ENCODE assay signal across 8 mouse cellular contexts in the genomic region with DNA sequence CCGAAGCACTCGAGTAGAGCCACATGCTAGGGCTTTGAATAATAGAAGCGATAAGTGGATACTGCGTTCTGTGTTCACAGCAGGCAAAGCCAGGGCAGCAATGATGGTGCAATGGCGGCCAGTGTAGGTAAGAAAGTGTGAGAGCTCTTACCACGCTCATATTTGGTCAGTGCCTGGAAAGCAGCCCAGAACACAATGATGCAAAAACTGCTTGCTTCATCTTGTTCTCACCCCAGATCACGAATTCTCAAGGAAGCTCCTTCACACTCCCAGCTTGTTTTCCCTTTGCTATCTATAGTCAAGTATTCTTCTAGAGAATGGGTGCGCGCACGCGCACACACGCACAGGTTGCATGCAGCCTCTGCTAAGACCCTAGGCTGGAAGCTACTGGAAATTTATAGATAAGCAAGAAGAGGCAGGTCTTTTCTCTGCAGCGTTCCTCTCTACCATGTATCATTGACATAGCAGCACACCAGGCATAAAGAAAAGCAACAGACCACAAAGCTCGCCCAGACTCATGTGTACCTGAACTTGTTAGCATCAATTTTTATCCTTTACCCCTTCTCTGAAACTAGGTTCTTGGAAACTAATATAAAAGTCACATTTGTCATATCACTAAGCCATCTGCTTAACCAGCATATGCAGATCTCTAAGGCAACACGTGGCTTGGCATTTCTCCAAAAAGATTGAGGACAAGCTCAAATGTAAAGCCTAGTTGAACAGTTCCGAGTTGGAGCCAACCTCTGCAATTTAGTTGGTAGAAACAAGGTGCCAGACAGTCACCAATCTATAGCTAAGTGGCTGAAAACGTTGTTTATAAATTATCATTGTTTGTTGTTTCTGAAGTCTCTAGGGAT. TPM values are rescaled to one million over a fixed set of nuclear protein-coding genes. Genes with fewer than 3 reads are reported as not detected.
DNase-seq lines count a peak whose midpoint lies in the region; ATAC-seq and TF ChIP-seq lines count a peak whose summit lies in the region.

No protein-coding gene starts in this region.

- no peak overlapping the region for H3K4me3 ChIP-seq in heart, embryonic 16.5 days (ENCODE audit: low read length)
- H3K4me3 ChIP-seq in lung, postnatal 0 days (ENCODE audit: low read depth, low read length): no peak overlapping the region

- DNase-seq in heart, postnatal 14 days: no peak
- peak; percentile 5 for DNase-seq in NIH3T3 (ENCODE audit: low read depth)
- DNase-seq in cerebellum, postnatal 25 days: peak; percentile 74 to 81
- DNase-seq in lung, postnatal 0 days (ENCODE audit: low spot score): peak; percentile 92
- DNase-seq in testis, postnatal 14 days (ENCODE audit: low spot score): no peak
- no peak for DNase-seq in urinary bladder, postnatal 4 days (ENCODE audit: low spot score in 2 of 2)
- DNase-seq in urinary bladder, adult 2 months (ENCODE audit: low spot score): no peak

- peaks cover 5% of the 10 kb centered on the region for H3K4me1 ChIP-seq in heart, embryonic 16.5 days (ENCODE audit: control insufficient read depth, insufficient read depth, low read length)
- H3K4me1 ChIP-seq in lung, postnatal 0 days (ENCODE audit: insufficient read depth, low read depth, low read length): peaks cover 20% of the 10 kb centered on the region; the same call in 1 of the 2 replicates

- intact Hi-C loops in heart, postnatal 14 days (cut with DNase I): no loop called here

- no peak overlapping the region for H3K27ac ChIP-seq in heart, embryonic 16.5 days (ENCODE audit: low read length)
- peak overlapping the region; percentile 0; the same call in 1 of the 2 replicates for H3K27ac ChIP-seq in lung, postnatal 0 days (ENCODE audit: low read length)

- no peaks in the 10 kb centered on the region for H3K36me3 ChIP-seq in heart, embryonic 16.5 days (ENCODE audit: control insufficient read depth, insufficient read depth)
- H3K36me3 ChIP-seq in lung, postnatal 0 days (ENCODE audit: insufficient read depth, low read length): no peaks in the 10 kb centered on the region

- no peaks in the 10 kb centered on the region for H3K9me3 ChIP-seq in heart, embryonic 16.5 days (replicated peaks; ENCODE audit: control insufficient read depth, low read length)
- no peaks in the 10 kb centered on the region for H3K9me3 ChIP-seq in lung, postnatal 0 days (ENCODE audit: low read length)

- 0 out of 2 replicates have a peak, but pooled peaks have one; percentile 28 for ATAC-seq in heart, embryonic 16.5 days (replicated peaks; ENCODE audit: extremely low read depth, insufficient read depth, low FRiP score)
- peak; percentile 88 for ATAC-seq in lung, postnatal 0 days

- 73% methylated on average over 17 of the region's 17 CpGs for WGBS in heart, embryonic 16.5 days
- 59% methylated on average over 17 of the region's 17 CpGs for WGBS in lung, postnatal 0 days

- no peak for TF ChIP-seq CTCF in lung, postnatal 0 days (IDR thresholded peaks at IDR 0.05)

- no peak overlapping the region for H3K4me2 ChIP-seq in heart, embryonic 16.5 days (ENCODE audit: low read depth, low read length)
- no peak overlapping the region for H3K4me2 ChIP-seq in lung, postnatal 0 days (replicated peaks; ENCODE audit: low read depth, low read length)

- no peaks in the 10 kb centered on the region for H3K27me3 ChIP-seq in heart, embryonic 16.5 days (ENCODE audit: control insufficient read depth, insufficient read depth, low read length)
- H3K27me3 ChIP-seq in lung, postnatal 0 days (replicated peaks; ENCODE audit: insufficient read depth, low read length): no peaks in the 10 kb centered on the region

- H3K9ac ChIP-seq in heart, embryonic 16.5 days (ENCODE audit: low read length): no peak overlapping the region
- H3K9ac ChIP-seq in lung, postnatal 0 days (replicated peaks; ENCODE audit: low read depth): no peak overlapping the region

- peak; percentile 72 for TF ChIP-seq EP300 in lung, postnatal 0 days (IDR thresholded peaks at IDR 0.05)

RNA-seq across cellular contexts. Expression of gene Atp8a1, which starts 44.8 kb away (rescaled TPM):
- polyA plus RNA-seq in heart, embryonic 16.5 days (2015; fragmentation: Nextera tagmentation; extraction: Ambion mirVana): 10.5 and 13.0 TPM in 2 replicates
- 10 to 100 TPM; 17.2 to 19.6 TPM for total RNA-seq in heart, postnatal 14 days (2021)
- 68.9 and 88.2 TPM in 2 replicates for polyA plus RNA-seq in lung, postnatal 0 days (2015; fragmentation: Nextera tagmentation; extraction: Ambion mirVana)
- 6.0 and 6.7 TPM in 2 replicates for polyA plus RNA-seq in urinary bladder, adult 2 months (2012; rRNA removed)

Comparison
In these comparisons a context has a peak if more than half of its experiments do, and no peak if none do; other contexts are left out.
1. DNase-seq: peak in NIH3T3 (single experiment), cerebellum, postnatal 25 days (2 of 2) and lung, postnatal 0 days (single experiment); none in heart, postnatal 14 days (0 of 2), testis, postnatal 14 days (single experiment), urinary bladder, postnatal 4 days (0 of 2) and urinary bladder, adult 2 months (single experiment).